In genomic region chr7:66076411-66076810, GRCm38 (mm10) we compare ENCODE assay signal across 16 mouse cellular contexts. TPM values are rescaled to one million over a fixed set of nuclear protein-coding genes. Genes with fewer than 3 reads are reported as not detected.
DNase-seq lines count a peak whose midpoint lies in the region; ATAC-seq and TF ChIP-seq lines count a peak whose summit lies in the region.
"Had no signal": no experiment of that assay in that cellular context is flagged by ENCODE, and none has a peak within 500 bp of the region (broad histone marks: within the 10 kb centered on the region; RNA-seq: fewer than 3 reads in every experiment).

No protein-coding gene starts in this region.

- TF ChIP-seq POLR2A in limb, embryonic 14.5 days (IDR thresholded peaks at IDR 0.05; ENCODE audit: borderline replicate concordance, extremely low read depth, insufficient read depth, insufficient read length): no peak

- H3K27ac ChIP-seq in kidney, embryonic 16.5 days (ENCODE audit: low read length): 0 out of 2 replicates have a peak overlapping the region, but pooled peaks have one; percentile 3
- H3K27ac ChIP-seq in neural tube, embryonic 13.5 days (replicated peaks): 0 out of 2 replicates have a peak overlapping the region, but pooled peaks have one; percentile 19
- H3K27ac ChIP-seq in forebrain, embryonic 14.5 days (ENCODE audit: low read depth, low read length): 0 out of 2 replicates have a peak overlapping the region, but pooled peaks have one; percentile 1
- no peak overlapping the region for H3K27ac ChIP-seq in limb, embryonic 14.5 days (replicated peaks; ENCODE audit: low read depth, low read length)
- H3K27ac ChIP-seq: embryonic facial prominence, embryonic 13.5 days; heart, embryonic 15.5 days; lung, embryonic 15.5 days had no signal

- WGBS in kidney, embryonic 16.5 days: 49% methylated on average over 2 of the region's 2 CpGs
- 60% methylated on average over 2 of the region's 2 CpGs for WGBS in neural tube, embryonic 13.5 days
- 67% methylated on average over 2 of the region's 2 CpGs for WGBS in forebrain, embryonic 14.5 days
- WGBS in limb, embryonic 14.5 days: 16% methylated on average over 2 of the region's 2 CpGs

- H3K9ac ChIP-seq in kidney, embryonic 16.5 days (replicated peaks; ENCODE audit: low read length): no peak overlapping the region
- H3K9ac ChIP-seq in neural tube, embryonic 13.5 days: no peak overlapping the region
- no peak overlapping the region for H3K9ac ChIP-seq in forebrain, embryonic 14.5 days (ENCODE audit: low read length)
- no peak overlapping the region for H3K9ac ChIP-seq in limb, embryonic 14.5 days (ENCODE audit: low read depth, low read length, severe bottlenecking)
- H3K9ac ChIP-seq: embryonic facial prominence, embryonic 13.5 days; heart, embryonic 15.5 days; lung, embryonic 15.5 days had no signal

- no peak for DNase-seq in kidney, adult 18-20 months
- DNase-seq in neural tube, embryonic 10.5 days (ENCODE audit: extremely low spot score, low spot score): no peak
- peak; percentile 75 for DNase-seq in forebrain, embryonic 14.5 days (ENCODE audit: low spot score)
- DNase-seq in limb, embryonic 14.5 days (ENCODE audit: low spot score): peak; percentile 47
- DNase-seq: adrenal gland, postnatal 14 days had no signal

- H3K4me2 ChIP-seq in kidney, embryonic 16.5 days (replicated peaks; ENCODE audit: low read depth, low read length): no peak overlapping the region
- no peak overlapping the region for H3K4me2 ChIP-seq in neural tube, embryonic 13.5 days
- H3K4me2 ChIP-seq in forebrain, embryonic 14.5 days (ENCODE audit: low read length): no peak overlapping the region
- no peak overlapping the region for H3K4me2 ChIP-seq in limb, embryonic 14.5 days (replicated peaks; ENCODE audit: low read depth, low read length, severe bottlenecking)
- H3K4me2 ChIP-seq: embryonic facial prominence, embryonic 13.5 days; heart, embryonic 15.5 days; lung, embryonic 15.5 days had no signal

- no peaks in the 10 kb centered on the region for H3K27me3 ChIP-seq in kidney, embryonic 16.5 days (ENCODE audit: insufficient read depth, low read length)
- no peaks in the 10 kb centered on the region for H3K27me3 ChIP-seq in neural tube, embryonic 13.5 days
- H3K27me3 ChIP-seq in forebrain, embryonic 14.5 days (replicated peaks; ENCODE audit: control insufficient read depth, insufficient read depth, low read length): no peaks in the 10 kb centered on the region
- H3K27me3 ChIP-seq in limb, embryonic 14.5 days (ENCODE audit: control insufficient read depth, insufficient read depth, low read length): no peaks in the 10 kb centered on the region
- H3K27me3 ChIP-seq: embryonic facial prominence, embryonic 13.5 days; heart, embryonic 15.5 days; lung, embryonic 15.5 days; megakaryocyte, embryonic 14.5 days had no signal

- H3K9me3 ChIP-seq in kidney, embryonic 16.5 days (ENCODE audit: low read length): no peaks in the 10 kb centered on the region
- no peaks in the 10 kb centered on the region for H3K9me3 ChIP-seq in neural tube, embryonic 13.5 days
- H3K9me3 ChIP-seq in forebrain, embryonic 14.5 days (replicated peaks; ENCODE audit: control insufficient read depth, low read length): no peaks in the 10 kb centered on the region
- H3K9me3 ChIP-seq in limb, embryonic 14.5 days (ENCODE audit: control insufficient read depth, low read length): no peaks in the 10 kb centered on the region
- H3K9me3 ChIP-seq: embryonic facial prominence, embryonic 13.5 days; heart, embryonic 15.5 days; lung, embryonic 15.5 days; megakaryocyte, embryonic 14.5 days had no signal

- ATAC-seq in kidney, embryonic 16.5 days (ENCODE audit: low FRiP score, low TSS enrichment): no peak
- ATAC-seq in neural tube, embryonic 13.5 days (ENCODE audit: low read depth): no peak
- no peak for ATAC-seq in forebrain, embryonic 14.5 days
- ATAC-seq in limb, embryonic 14.5 days (ENCODE audit: low FRiP score, low read depth): no peak
- ATAC-seq in granulocyte monocyte progenitor cell, adult 5-6 weeks (replicated peaks; ENCODE audit: poor library complexity, severe bottlenecking): no peak

- H3K36me3 ChIP-seq in kidney, embryonic 16.5 days (ENCODE audit: insufficient read depth, low read length): peaks cover 37% of the 10 kb centered on the region
- peaks cover 54% of the 10 kb centered on the region for H3K36me3 ChIP-seq in neural tube, embryonic 13.5 days
- H3K36me3 ChIP-seq in forebrain, embryonic 14.5 days (ENCODE audit: control insufficient read depth, insufficient read depth, low read length): peaks cover 55% of the 10 kb centered on the region
- H3K36me3 ChIP-seq in limb, embryonic 14.5 days (ENCODE audit: control insufficient read depth, insufficient read depth, low read length): peaks cover 48% of the 10 kb centered on the region

- H3K4me1 ChIP-seq in kidney, embryonic 16.5 days (ENCODE audit: insufficient read depth, low read length): peaks cover 20% of the 10 kb centered on the region
- H3K4me1 ChIP-seq in neural tube, embryonic 13.5 days (replicated peaks): peaks cover 27% of the 10 kb centered on the region
- H3K4me1 ChIP-seq in forebrain, embryonic 14.5 days (ENCODE audit: control insufficient read depth, insufficient read depth, low read length): peaks cover 14% of the 10 kb centered on the region
- peaks cover 15% of the 10 kb centered on the region for H3K4me1 ChIP-seq in limb, embryonic 14.5 days (ENCODE audit: control insufficient read depth, insufficient read depth, low read length)

- H3K4me3 ChIP-seq in kidney, embryonic 16.5 days (ENCODE audit: low read length): no peak overlapping the region
- no peak overlapping the region for H3K4me3 ChIP-seq in neural tube, embryonic 13.5 days
- H3K4me3 ChIP-seq in forebrain, embryonic 14.5 days (ENCODE audit: low read depth, low read length): no peak overlapping the region
- no peak overlapping the region for H3K4me3 ChIP-seq in limb, embryonic 14.5 days (replicated peaks; ENCODE audit: low read length)
- H3K4me3 ChIP-seq: embryonic facial prominence, embryonic 13.5 days; heart, embryonic 15.5 days; lung, embryonic 15.5 days; megakaryocyte, embryonic 14.5 days had no signal

RNA-seq across cellular contexts. Expression of gene Selenos, which starts 3.0 kb away (rescaled TPM):
- 111 and 125 TPM in 2 replicates for polyA plus RNA-seq in kidney, embryonic 16.5 days (2015; fragmentation: Nextera tagmentation; extraction: Ambion mirVana)
- polyA plus RNA-seq in neural tube, embryonic 13.5 days (2015; fragmentation: Nextera tagmentation; extraction: Ambion mirVana): 97.2 and 105 TPM in 2 replicates
- 78.6 and 78.8 TPM in 2 replicates for polyA plus RNA-seq in forebrain, embryonic 14.5 days (2014; fragmentation: Nextera tagmentation; extraction: Ambion mirVana)
- polyA plus RNA-seq in limb, embryonic 14.5 days (2012; rRNA removed): 110 and 113 TPM in 2 replicates
- polyA plus RNA-seq in limb, embryonic 14.5 days (2014; fragmentation: Nextera tagmentation; extraction: Ambion mirVana): 120 and 139 TPM in 2 replicates
- total RNA-seq in granulocyte monocyte progenitor cell, adult 5-6 weeks (2014; fragmentation: Nextera tagmentation): 113 and 129 TPM in 2 replicates
- 155 and 185 TPM in 2 replicates for total RNA-seq in granulocyte monocyte progenitor cell, adult 5-6 weeks (2017)

RNA-seq across cellular contexts. Expression of gene Snrpa1, which starts 17.6 kb away (rescaled TPM):
- polyA plus RNA-seq in kidney, embryonic 16.5 days (2015; fragmentation: Nextera tagmentation; extraction: Ambion mirVana): 159 and 167 TPM in 2 replicates
- polyA plus RNA-seq in neural tube, embryonic 13.5 days (2015; fragmentation: Nextera tagmentation; extraction: Ambion mirVana): 128 and 129 TPM in 2 replicates
- 151 and 157 TPM in 2 replicates for polyA plus RNA-seq in forebrain, embryonic 14.5 days (2014; fragmentation: Nextera tagmentation; extraction: Ambion mirVana)
- polyA plus RNA-seq in limb, embryonic 14.5 days (2012; rRNA removed): 62.3 and 78.2 TPM in 2 replicates
- 151 and 161 TPM in 2 replicates for polyA plus RNA-seq in limb, embryonic 14.5 days (2014; fragmentation: Nextera tagmentation; extraction: Ambion mirVana)
- total RNA-seq in granulocyte monocyte progenitor cell, adult 5-6 weeks (2014; fragmentation: Nextera tagmentation): 137 and 142 TPM in 2 replicates
- total RNA-seq in granulocyte monocyte progenitor cell, adult 5-6 weeks (2017): 132 and 144 TPM in 2 replicates

RNA-seq across cellular contexts. Expression of gene Chsy1, which starts 32.9 kb away (rescaled TPM):
- 13.4 and 13.9 TPM in 2 replicates for polyA plus RNA-seq in kidney, embryonic 16.5 days (2015; fragmentation: Nextera tagmentation; extraction: Ambion mirVana)
- 11.5 and 13.3 TPM in 2 replicates for polyA plus RNA-seq in neural tube, embryonic 13.5 days (2015; fragmentation: Nextera tagmentation; extraction: Ambion mirVana)
- 17.8 and 19.5 TPM in 2 replicates for polyA plus RNA-seq in forebrain, embryonic 14.5 days (2014; fragmentation: Nextera tagmentation; extraction: Ambion mirVana)
- 33.3 and 36.1 TPM in 2 replicates for polyA plus RNA-seq in limb, embryonic 14.5 days (2012; rRNA removed)
- polyA plus RNA-seq in limb, embryonic 14.5 days (2014; fragmentation: Nextera tagmentation; extraction: Ambion mirVana): 33.6 and 35.5 TPM in 2 replicates
- total RNA-seq in granulocyte monocyte progenitor cell, adult 5-6 weeks (2014; fragmentation: Nextera tagmentation): 41.8 and 47.6 TPM in 2 replicates
- total RNA-seq in granulocyte monocyte progenitor cell, adult 5-6 weeks (2017): 69.2 and 79.4 TPM in 2 replicates

RNA-seq across cellular contexts. Expression of gene Gm45213, which starts 33.0 kb away (rescaled TPM):
- polyA plus RNA-seq in kidney, embryonic 16.5 days (2015; fragmentation: Nextera tagmentation; extraction: Ambion mirVana): not detected in 2 replicates
- not detected in 2 replicates for polyA plus RNA-seq in neural tube, embryonic 13.5 days (2015; fragmentation: Nextera tagmentation; extraction: Ambion mirVana)
- not detected in 2 replicates for polyA plus RNA-seq in forebrain, embryonic 14.5 days (2014; fragmentation: Nextera tagmentation; extraction: Ambion mirVana)
- polyA plus RNA-seq in limb, embryonic 14.5 days (2012; rRNA removed): not detected in 2 replicates
- polyA plus RNA-seq in limb, embryonic 14.5 days (2014; fragmentation: Nextera tagmentation; extraction: Ambion mirVana): not detected in 2 replicates
- total RNA-seq in granulocyte monocyte progenitor cell, adult 5-6 weeks (2014; fragmentation: Nextera tagmentation): not detected in 2 replicates
- total RNA-seq in granulocyte monocyte progenitor cell, adult 5-6 weeks (2017): not detected in 2 replicates
- total RNA-seq: adrenal gland, postnatal 14 days; gastrocnemius, postnatal 4 days; left cerebral cortex, postnatal 36 days had no signal
- polyA plus RNA-seq: embryonic facial prominence, embryonic 13.5 days; frontal cortex, adult 2 months; heart, embryonic 15.5 days; lung, embryonic 15.5 days; spleen, adult 2 months had no signal

Comparison
In these comparisons a context has a peak if more than half of its experiments do, and no peak if none do; other contexts are left out.
1. DNase-seq: peak in forebrain, embryonic 14.5 days (single experiment) and limb, embryonic 14.5 days (single experiment); none in kidney, adult 18-20 months (single experiment) and neural tube, embryonic 10.5 days (single experiment).